Mouse (Mus musculus): Measurements from ENCODE around the gene Krt32.

- TF ChIP-seq EP300 (IDR thresholded peaks at IDR 0.05; ENCODE audit: low read depth), result no peak
- no peak for TF ChIP-seq CTCF (IDR thresholded peaks at IDR 0.05; ENCODE audit: low read depth)
Observed at GRCm38 (mm10) chr11:100067293-100068036, 20.6 kb downstream of the Krt32 start.
